Mouse (Mus musculus): ENCODE measurements at regions not wholly inside any gene's neighbourhood (a gene's known extent, or its start where the extent isn't known, plus 50 kb on each side); places are given as distances from the start of the nearest gene placed in this dataset.

DNA sequence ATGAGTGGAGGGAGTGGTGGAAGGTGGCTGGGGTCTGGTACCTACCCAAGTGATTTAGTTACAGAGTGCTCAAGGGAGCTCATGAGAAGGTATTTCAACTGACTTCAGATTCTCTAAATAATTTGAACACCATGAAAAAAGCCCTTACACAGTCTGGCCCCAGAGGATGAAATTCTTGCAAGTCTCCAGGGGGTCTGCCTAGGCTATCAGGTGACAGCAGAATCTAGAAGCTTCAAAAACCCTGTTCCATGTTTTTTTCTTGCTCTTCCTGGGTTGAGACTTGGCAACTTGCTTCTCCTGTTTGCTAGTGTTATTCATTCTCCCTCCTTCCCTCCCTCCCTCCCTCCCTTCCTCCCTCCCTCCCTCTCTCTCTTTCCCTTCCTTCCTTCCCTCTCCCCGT lies 438.4 kb upstream of the Ubash3b start:
- no peak for TF ChIP-seq POLR2A (IDR thresholded peaks at IDR 0.05; ENCODE audit: borderline replicate concordance, extremely low read depth, low read depth, low read length)
- no peak for TF ChIP-seq CTCF (IDR thresholded peaks at IDR 0.05; ENCODE audit: insufficient read depth, low read length)
